Mouse (Mus musculus) forebrain, embryonic 11.5 days (tissue): ENCODE measurements around the gene Vmo1. TPM values are rescaled to one million over a fixed set of nuclear protein-coding genes. Genes with fewer than 3 reads are reported as not detected.
"Not testable (repeated sequence)": the region's sequence is repeated elsewhere in the genome, so short reads cannot be mapped to it uniquely, and the experiment has no call there.

Experiments
- ATAC-seq: fragments of 200-750 bp; cut with Nextera tagmentation; replicated peaks from 2 replicates; pipeline ENCODE4 v1.8.0; 2017; ENCODE audit warnings: moderate TSS enrichment; ENCODE audit not compliant: low FRiP score
- DNase-seq: peaks from one replicate; pipeline ENCODE4 v3.0.0-alpha.2; 2017; ENCODE audit warnings: low spot score
- H3K27ac ChIP-seq: fragments of 300-500 bp; sonication (generic); 2 replicates; pipeline ENCODE4 v1.5.1; 2014; ENCODE audit warnings: low read depth, low read length
- H3K27me3 ChIP-seq: fragments of 300-500 bp; sonication (generic); 2 replicates; pipeline ENCODE4 v1.6.1; 2014; ENCODE audit warnings: mild to moderate bottlenecking, low read length, mixed read lengths; ENCODE audit not compliant: control insufficient read depth, insufficient read depth
- H3K36me3 ChIP-seq: fragments of 300-500 bp; sonication (generic); 2 replicates; pipeline ENCODE4 v1.6.1; 2014; ENCODE audit warnings: mild to moderate bottlenecking, low read length, moderate library complexity, mixed read lengths; ENCODE audit not compliant: control insufficient read depth, insufficient read depth
- H3K4me1 ChIP-seq: fragments of 300-500 bp; sonication (generic); replicated peaks from 2 replicates; pipeline ENCODE4 v1.6.1; 2014; ENCODE audit warnings: low read length, mixed read lengths; ENCODE audit not compliant: control insufficient read depth, insufficient read depth
- H3K4me2 ChIP-seq: fragments of 300-500 bp; sonication (generic); 2 replicates; pipeline ENCODE4 v1.6.1; 2014; ENCODE audit warnings: low read depth, mild to moderate bottlenecking, low read length, moderate library complexity, mixed read lengths; ENCODE audit not compliant: severe bottlenecking
- H3K4me3 ChIP-seq: fragments of 300-500 bp; sonication (generic); 2 replicates; pipeline ENCODE4 v1.5.1; 2014; ENCODE audit warnings: low read depth, low read length
- H3K9ac ChIP-seq: fragments of 300-500 bp; sonication (generic); 2 replicates; pipeline ENCODE4 v1.6.1; 2014; ENCODE audit warnings: low read length
- H3K9me3 ChIP-seq: fragments of 300-500 bp; sonication (generic); 2 replicates; pipeline ENCODE4 v1.6.1; 2016; ENCODE audit warnings: low read length, mixed read lengths; ENCODE audit not compliant: control insufficient read depth
- WGBS: fragments of 180-500 bp; shearing (Covaris S2); extraction: QIAGEN DNeasy Blood & Tissue Kit; methylation state at CpG from one replicate; pipeline ENCODE4 v1.1.7; 2014; 5-methylcytosine and 5-hydroxymethylcytosine counted together
- polyA plus RNA-seq: library from polyadenylated mRNA; unstranded; fragments of >200 nt; fragmentation: Nextera tagmentation; extraction: Ambion mirVana; gene quantifications from 2 replicates; pipeline ENCODE4 v1.2.1, GENCODE M21; 2014

Vmo1 gene
- polyA plus RNA-seq, 1 experiment from 2014 or later: not detected

GRCm38 (mm10) chr11:70544496-70544895, 30.1 kb upstream of the Vmo1 start:
- Histone ChIP-seq H3K4me3 (no peak overlapping the region), H3K36me3 (no peaks in the 10 kb centered on the region), H3K27me3 (peaks cover 4% of the 10 kb centered on the region; the same call in 1 of the 2 replicates), H3K9me3 (no peaks in the 10 kb centered on the region), H3K27ac (no peak overlapping the region), H3K9ac (no peak overlapping the region), H3K4me2 (no peak overlapping the region), H3K4me1 (0 out of 2 replicates have a peak, but pooled peaks cover 2% of the 10 kb centered on the region)
- DNase-seq (no peak), ATAC-seq (no peak)
- WGBS: 73% methylated on average over 7 of the region's 7 CpGs

- Histone ChIP-seq H3K27ac (no peak overlapping the region), H3K4me3 (no peak overlapping the region), H3K9ac (no peak overlapping the region), H3K36me3 (no peaks in the 10 kb centered on the region), H3K4me1 (0 out of 2 replicates have a peak, but pooled peaks cover 2% of the 10 kb centered on the region), H3K9me3 (no peaks in the 10 kb centered on the region), H3K4me2 (no peak overlapping the region), H3K27me3 (peaks cover 4% of the 10 kb centered on the region; the same call in 1 of the 2 replicates)
- ATAC-seq: no peak
- 85% methylated on average over 5 of the region's 5 CpGs for WGBS
- no peak for DNase-seq
Measured at GRCm38 (mm10) chr11:70541415-70541814, 27.0 kb upstream of the Vmo1 start.

- H3K27me3 ChIP-seq: peaks cover 4% of the 10 kb centered on the region; the same call in 1 of the 2 replicates
- H3K4me3 ChIP-seq: peak overlapping the region; percentile 49
- ATAC-seq (no peak), DNase-seq (no peak)
- no peaks in the 10 kb centered on the region for H3K9me3 ChIP-seq
- H3K9ac ChIP-seq: no peak overlapping the region
- no peak overlapping the region for H3K27ac ChIP-seq
- 91% methylated on average over 7 of the region's 7 CpGs for WGBS
- H3K4me1 ChIP-seq: 0 out of 2 replicates have a peak, but pooled peaks cover 2% of the 10 kb centered on the region
- no peak overlapping the region; the same call in 1 of the 2 replicates for H3K4me2 ChIP-seq
- H3K36me3 ChIP-seq: no peaks in the 10 kb centered on the region
Measured at GRCm38 (mm10) chr11:70540928-70541327, 26.5 kb upstream of the Vmo1 start.

DNA sequence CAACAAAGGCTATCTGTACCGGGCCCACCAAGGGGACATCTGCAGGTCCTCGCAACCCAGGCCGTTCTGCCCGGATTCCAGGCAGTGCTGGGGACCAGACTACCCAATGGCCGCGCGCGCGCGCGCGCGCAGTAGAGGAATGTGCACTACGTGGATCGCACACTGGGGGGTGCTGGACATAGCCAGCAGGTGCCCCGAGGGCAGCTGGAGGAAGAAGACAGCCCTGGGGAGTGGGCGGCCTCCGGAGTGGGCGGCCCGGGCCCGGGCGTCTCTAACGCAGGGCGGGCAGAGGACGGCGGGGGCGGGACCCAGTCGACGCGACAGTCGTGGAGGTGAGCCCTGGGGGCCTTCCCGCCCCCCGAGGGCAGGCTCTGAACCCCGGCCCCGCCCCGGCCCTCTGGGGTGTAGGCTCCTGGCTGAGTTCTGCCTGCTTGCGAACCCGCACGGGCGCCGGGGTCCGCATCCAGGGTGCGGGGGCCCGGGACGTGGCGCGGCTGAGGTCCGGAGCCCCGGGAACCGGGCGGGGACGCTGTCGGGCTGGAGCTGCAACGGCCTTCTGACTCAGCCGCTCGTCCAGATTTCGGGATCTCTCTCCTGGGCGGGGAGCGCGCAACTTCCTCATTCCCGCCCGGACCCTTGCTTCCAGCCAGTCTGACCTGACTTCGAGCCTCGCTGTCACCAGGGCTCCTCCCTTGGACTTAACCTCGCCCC, 25.6 kb upstream of the Vmo1 start, which contains the start of gene Pld2:
Gene Pld2 (plus strand): TSS at position 188 of the 711 bp plus-strand sequence.
- H3K27me3 ChIP-seq: peaks cover 4% of the 10 kb centered on the region; the same call in 1 of the 2 replicates

DNA sequence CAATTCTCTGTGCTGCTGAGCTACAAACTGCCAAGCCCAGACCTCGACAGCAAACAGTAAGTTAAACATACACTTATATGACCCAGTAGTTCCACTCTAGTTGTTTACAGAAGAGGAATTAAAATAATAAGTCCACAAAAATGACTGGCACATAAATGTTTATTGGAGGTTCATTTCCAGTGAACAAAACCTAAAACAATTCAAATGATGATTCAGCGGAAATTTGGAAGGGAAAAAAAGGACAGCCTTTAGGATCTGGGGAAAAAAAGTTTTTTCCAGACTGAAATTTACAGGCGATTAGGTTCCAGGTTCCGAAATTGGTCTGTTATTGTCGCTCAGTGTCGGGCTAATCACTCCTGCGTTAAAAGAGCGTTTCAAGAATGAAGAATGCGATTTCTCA, 25.0 kb upstream of the Vmo1 start:
- 17% methylated on average over 9 of the region's 9 CpGs for WGBS
- H3K9me3 ChIP-seq: no peaks in the 10 kb centered on the region
- H3K4me2 ChIP-seq: peak overlapping the region; percentile 91
- ATAC-seq (no peak), DNase-seq (no peak)
- H3K4me3 ChIP-seq: peak overlapping the region; percentile 49
- no peak overlapping the region for H3K27ac ChIP-seq
- 0 out of 2 replicates have a peak, but pooled peaks cover 2% of the 10 kb centered on the region for H3K4me1 ChIP-seq
- H3K36me3 ChIP-seq: no peaks in the 10 kb centered on the region
- peaks cover 4% of the 10 kb centered on the region; the same call in 1 of the 2 replicates for H3K27me3 ChIP-seq
- H3K9ac ChIP-seq: peak overlapping the region; percentile 63

More for the DNA sequence above, 25.6 kb upstream of the Vmo1 start, which contains the start of gene Pld2:
- Histone ChIP-seq H3K27ac (no peak within 1 kb of the TSS), H3K4me1 (0 out of 2 replicates have a peak, but pooled peaks cover 2% of the 10 kb centered on the region), H3K36me3 (no peaks in the 10 kb centered on the region), H3K4me3 (peak within 1 kb of the TSS; percentile 49), H3K9me3 (no peaks in the 10 kb centered on the region), H3K4me2 (peak within 1 kb of the TSS; percentile 91), H3K9ac (peak within 1 kb of the TSS; percentile 63)
- peak; percentile 70 for ATAC-seq
- 1% methylated on average over 51 of the region's 65 CpGs for WGBS
- DNase-seq: peak; percentile 88

DNA sequence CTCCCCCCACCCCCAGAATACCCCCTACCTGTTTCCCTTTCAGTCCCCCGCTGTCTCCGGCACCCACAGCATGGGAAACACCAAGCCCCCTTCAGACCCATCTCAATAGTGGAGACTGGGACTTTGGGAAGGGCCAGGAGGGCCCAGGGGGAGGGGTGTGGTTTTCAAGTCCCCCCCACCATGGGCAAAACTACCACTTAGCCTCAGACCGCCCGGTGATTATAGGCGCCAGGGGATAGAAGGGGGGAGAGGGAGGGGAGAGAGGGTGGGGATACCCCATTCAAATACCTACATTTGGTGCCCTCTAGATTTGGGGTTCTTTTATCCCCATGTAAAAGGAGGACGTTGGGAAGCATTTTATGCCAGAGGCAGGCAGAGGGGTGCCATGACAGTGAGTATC, 18.4 kb upstream of the Vmo1 start, which contains the start of gene Gm40193:
Gene Gm40193 (minus strand): TSS at position 101 of the 400 bp plus-strand sequence.
- Histone ChIP-seq H3K4me3 (no peak within 1 kb of the TSS), H3K4me2 (no peak within 1 kb of the TSS), H3K4me1 (no peaks in the 10 kb centered on the region), H3K9ac (no peak within 1 kb of the TSS), H3K27me3 (no peaks in the 10 kb centered on the region), H3K36me3 (no peaks in the 10 kb centered on the region), H3K9me3 (no peaks in the 10 kb centered on the region), H3K27ac (no peak within 1 kb of the TSS)
- DNase-seq (no peak), ATAC-seq (no peak)
- WGBS: 84% methylated on average over 6 of the region's 6 CpGs

DNA sequence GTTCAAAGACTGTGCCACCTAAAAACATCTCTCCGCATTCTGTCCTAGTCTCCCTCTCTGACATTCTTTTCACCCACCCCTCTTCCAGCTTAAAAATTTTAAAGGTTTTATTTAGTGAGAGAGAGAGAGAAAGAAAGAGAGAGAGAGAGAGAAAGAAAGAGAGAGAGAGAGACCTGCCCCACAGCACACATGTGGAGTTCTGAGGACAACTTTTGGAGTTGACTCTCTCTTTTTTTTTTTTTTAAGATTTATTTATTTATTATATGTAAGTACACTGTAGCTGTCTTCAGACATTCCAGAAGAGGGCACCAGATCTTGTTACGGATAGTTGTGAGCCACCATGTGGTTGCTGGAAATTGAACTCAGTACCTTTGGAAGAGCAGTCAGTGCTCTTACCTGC, 16.6 kb upstream of the Vmo1 start:
- H3K9me3 ChIP-seq, ATAC-seq, H3K27ac ChIP-seq, DNase-seq, H3K4me3 ChIP-seq, H3K27me3 ChIP-seq, H3K4me1 ChIP-seq, H3K36me3 ChIP-seq, H3K4me2 ChIP-seq, H3K9ac ChIP-seq: not testable (repeated sequence)
- 73% methylated on average over 2 of the region's 2 CpGs for WGBS

- DNase-seq (no peak), ATAC-seq (no peak)
- Histone ChIP-seq H3K9me3 (no peaks in the 10 kb centered on the region), H3K27ac (no peak overlapping the region), H3K4me1 (peaks cover 7% of the 10 kb centered on the region; the same call in 1 of the 2 replicates), H3K4me2 (no peak overlapping the region), H3K36me3 (peaks cover 10% of the 10 kb centered on the region; the same call in 1 of the 2 replicates), H3K4me3 (no peak overlapping the region), H3K27me3 (no peaks in the 10 kb centered on the region), H3K9ac (no peak overlapping the region)
- 91% methylated on average over 7 of the region's 7 CpGs for WGBS
Measured at GRCm38 (mm10) chr11:70528610-70529009, 14.2 kb upstream of the Vmo1 start.
